Mouse (Mus musculus): ENCODE data around the gene Lrrk2. TPM values are rescaled to one million over a fixed set of nuclear protein-coding genes. Genes with fewer than 3 reads are reported as not detected.
A peak's percentile ranks its signal among the peaks of the same experiment; 100 is the strongest.

The Lrrk2 gene
- polyA plus RNA-seq, 1 experiment from 2014 or later: 3.8 TPM

DNA sequence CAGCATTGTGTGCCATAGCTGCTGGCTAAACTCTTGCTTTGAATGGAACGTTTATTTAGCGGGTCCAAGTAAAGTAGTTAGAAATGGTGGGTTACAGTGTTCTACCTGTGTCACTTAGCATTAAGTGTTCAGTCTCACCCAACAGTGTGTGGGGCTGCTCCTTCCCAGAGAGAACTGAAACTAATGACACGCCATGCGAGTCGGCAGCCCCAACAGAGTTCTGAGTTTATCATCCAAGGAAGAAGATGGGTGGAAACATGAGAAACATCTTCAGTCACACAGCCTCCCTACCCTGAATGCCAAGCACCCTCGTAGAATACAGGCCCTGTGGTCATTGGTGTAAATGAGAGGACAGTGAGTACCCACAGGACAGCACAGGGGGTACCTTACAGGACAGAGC lies 14.7 kb upstream of the Lrrk2 start:
- no peaks in the 10 kb centered on the region for H3K4me1 ChIP-seq
- WGBS: 81% methylated on average over 6 of the region's 6 CpGs
- no peak overlapping the region for H3K27ac ChIP-seq
- no peaks in the 10 kb centered on the region for H3K36me3 ChIP-seq
- H3K9me3 ChIP-seq: no peaks in the 10 kb centered on the region
- no peaks in the 10 kb centered on the region for H3K27me3 ChIP-seq (replicated peaks)
- no peak for ATAC-seq (ENCODE audit: insufficient read depth, low FRiP score, low read depth)
- H3K4me3 ChIP-seq (replicated peaks): no peak overlapping the region
- no peak overlapping the region for H3K9ac ChIP-seq
- no peak overlapping the region for H3K4me2 ChIP-seq

DNA sequence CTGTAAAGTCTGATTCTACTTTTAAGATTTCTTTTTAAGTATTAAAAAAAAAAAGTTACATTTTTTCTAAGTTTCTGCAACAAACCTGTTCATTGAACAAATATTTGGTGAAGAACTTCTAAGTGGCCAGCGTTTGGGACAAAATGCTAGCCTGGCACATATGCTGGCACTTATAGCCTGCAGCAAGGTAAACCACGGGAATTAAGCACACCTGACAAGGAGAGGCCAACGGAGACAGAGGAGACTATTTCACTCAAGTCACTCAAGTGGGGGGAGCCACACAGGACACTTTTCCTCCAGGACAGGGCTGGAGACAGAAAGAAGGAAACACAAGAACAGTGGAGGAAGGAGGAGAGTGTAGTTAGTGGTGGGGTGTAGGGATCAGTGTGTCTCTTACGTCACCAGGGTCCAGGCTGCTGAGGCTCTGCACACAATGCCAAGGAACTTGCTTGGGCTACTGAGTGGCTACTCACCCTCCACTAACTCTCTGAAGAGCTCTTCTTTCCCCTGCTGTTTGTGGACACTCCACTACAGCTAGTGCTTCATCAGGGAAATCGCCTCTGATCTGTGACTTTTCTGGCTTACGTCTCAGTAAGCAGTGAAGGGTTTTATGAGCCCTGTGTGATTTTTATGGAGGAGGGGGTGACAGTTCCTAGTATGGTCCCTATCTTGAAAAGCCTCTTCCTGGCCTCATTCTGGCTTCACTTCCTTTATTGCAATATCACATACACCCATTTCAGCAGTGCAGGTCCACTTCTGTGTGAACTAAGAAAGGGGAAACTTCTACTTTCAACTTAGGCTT lies 12.5 kb upstream of the Lrrk2 start:
- 76% methylated on average over 6 of the region's 6 CpGs for WGBS
- Histone ChIP-seq H3K9ac (no peak overlapping the region), H3K27me3 (replicated peaks) (no peaks in the 10 kb centered on the region), H3K27ac (no peak overlapping the region), H3K4me2 (no peak overlapping the region), H3K4me1 (no peaks in the 10 kb centered on the region), H3K9me3 (no peaks in the 10 kb centered on the region), H3K36me3 (no peaks in the 10 kb centered on the region), H3K4me3 (replicated peaks) (no peak overlapping the region)
- ATAC-seq (ENCODE audit: insufficient read depth, low FRiP score, low read depth): no peak

DNA sequence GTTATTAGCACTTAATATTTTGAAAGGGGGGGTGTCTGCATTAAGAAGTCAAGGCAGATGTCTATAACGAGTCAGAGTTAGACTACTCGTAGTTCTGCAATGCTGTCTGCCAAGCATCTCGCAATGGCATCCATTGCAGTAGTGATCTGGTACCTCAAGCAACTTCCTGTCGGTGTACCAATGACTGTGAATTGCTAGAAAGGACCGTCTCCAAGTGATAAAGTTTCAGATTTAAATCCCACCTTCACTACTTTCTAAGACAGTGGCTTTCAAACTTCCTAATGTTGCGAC lies 12.0 kb upstream of the Lrrk2 start:
- H3K9ac ChIP-seq: no peak overlapping the region
- 84% methylated on average over 6 of the region's 6 CpGs for WGBS
- H3K9me3 ChIP-seq: no peaks in the 10 kb centered on the region
- H3K4me3 ChIP-seq (replicated peaks): no peak overlapping the region
- no peaks in the 10 kb centered on the region for H3K27me3 ChIP-seq (replicated peaks)
- H3K27ac ChIP-seq: no peak overlapping the region
- H3K4me2 ChIP-seq: no peak overlapping the region
- no peak for ATAC-seq (ENCODE audit: insufficient read depth, low FRiP score, low read depth)
- no peaks in the 10 kb centered on the region for H3K4me1 ChIP-seq
- no peaks in the 10 kb centered on the region for H3K36me3 ChIP-seq

DNA sequence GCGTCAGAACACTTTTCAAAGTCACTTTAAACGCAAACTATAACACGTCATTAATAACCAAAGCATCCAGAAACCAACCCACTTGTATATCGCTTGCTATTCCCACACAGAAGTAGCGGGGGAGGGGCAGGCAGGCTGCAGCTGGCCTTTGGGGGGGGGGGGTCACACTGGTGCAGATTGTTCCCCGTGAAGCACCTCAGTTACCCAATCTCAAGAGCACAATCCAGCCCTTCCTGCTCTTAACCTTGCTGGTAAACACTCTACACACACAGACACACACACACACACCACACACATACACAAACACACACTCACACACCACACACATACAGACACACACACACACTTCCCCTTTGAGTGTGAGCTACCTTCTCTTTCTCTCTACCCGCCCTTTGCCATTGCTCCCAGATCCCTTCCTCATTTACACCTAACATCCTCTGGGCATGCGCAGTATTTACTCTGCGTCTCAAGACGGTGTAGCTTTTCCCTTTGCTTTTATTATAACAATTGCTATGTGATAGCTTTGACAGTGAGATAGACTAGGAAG lies 8.3 kb upstream of the Lrrk2 start:
- no peak overlapping the region for H3K27ac ChIP-seq
- H3K27me3 ChIP-seq (replicated peaks): no peaks in the 10 kb centered on the region
- H3K9ac ChIP-seq: no peak overlapping the region
- H3K4me3 ChIP-seq (replicated peaks): no peak overlapping the region
- no peaks in the 10 kb centered on the region for H3K36me3 ChIP-seq
- ATAC-seq (ENCODE audit: insufficient read depth, low FRiP score, low read depth): no peak
- no peaks in the 10 kb centered on the region for H3K4me1 ChIP-seq
- WGBS: 66% methylated on average over 10 of the region's 10 CpGs
- H3K9me3 ChIP-seq: no peaks in the 10 kb centered on the region
- no peak overlapping the region for H3K4me2 ChIP-seq

DNA sequence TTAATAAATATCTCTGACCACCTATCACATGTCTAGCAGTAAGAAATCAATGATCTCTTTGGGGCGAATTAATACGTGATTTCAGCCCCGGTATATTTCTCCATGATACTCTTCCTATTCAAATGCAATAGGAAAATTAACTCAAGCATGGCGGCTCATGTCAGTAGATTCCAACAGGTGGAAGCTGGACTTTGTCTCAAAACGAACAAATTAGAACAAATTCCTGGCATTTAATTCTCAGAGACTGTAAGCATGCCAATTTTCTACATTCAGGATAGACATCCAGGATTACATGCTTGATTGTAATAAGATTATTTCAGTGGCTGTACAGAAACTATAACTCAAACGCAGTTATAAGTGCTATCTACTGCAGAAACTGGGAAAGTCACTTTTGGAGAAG lies 7.4 kb upstream of the Lrrk2 start:
- Histone ChIP-seq H3K36me3 (no peaks in the 10 kb centered on the region), H3K9ac (no peak overlapping the region), H3K27ac (no peak overlapping the region), H3K4me2 (no peak overlapping the region), H3K4me1 (no peaks in the 10 kb centered on the region), H3K27me3 (replicated peaks) (no peaks in the 10 kb centered on the region), H3K4me3 (replicated peaks) (no peak overlapping the region), H3K9me3 (no peaks in the 10 kb centered on the region)
- WGBS: 84% methylated on average over 6 of the region's 6 CpGs
- ATAC-seq (ENCODE audit: insufficient read depth, low FRiP score, low read depth): no peak

DNA sequence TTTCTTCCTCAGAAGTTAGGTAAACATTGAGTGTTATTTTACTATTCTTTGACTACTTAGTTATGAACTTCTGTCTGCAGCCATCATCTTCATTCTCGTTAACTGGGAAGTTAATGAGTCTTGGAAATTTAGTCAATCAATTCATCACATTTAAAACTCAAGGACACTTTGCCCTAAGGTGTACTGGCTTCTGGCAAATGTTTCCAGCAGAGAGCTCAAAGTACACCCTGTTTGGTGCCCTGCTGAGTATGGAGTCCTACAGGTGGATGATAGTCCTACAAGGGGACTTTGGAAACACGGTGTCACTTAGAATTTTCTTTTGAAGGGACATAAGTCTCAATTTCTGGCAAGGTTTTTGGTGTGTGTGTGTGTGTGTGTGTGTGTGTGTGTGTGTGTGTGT lies 1.8 kb upstream of the Lrrk2 start:
- no peak for ATAC-seq (ENCODE audit: insufficient read depth, low FRiP score, low read depth)
- no peak overlapping the region for H3K9ac ChIP-seq
- no peak overlapping the region for H3K4me3 ChIP-seq (replicated peaks)
- no peak overlapping the region for H3K4me2 ChIP-seq
- no peaks in the 10 kb centered on the region for H3K4me1 ChIP-seq
- WGBS: 78% methylated on average over 2 of the region's 2 CpGs
- no peak overlapping the region for H3K27ac ChIP-seq
- H3K27me3 ChIP-seq (replicated peaks): no peaks in the 10 kb centered on the region
- H3K9me3 ChIP-seq: no peaks in the 10 kb centered on the region
- H3K36me3 ChIP-seq: no peaks in the 10 kb centered on the region

DNA sequence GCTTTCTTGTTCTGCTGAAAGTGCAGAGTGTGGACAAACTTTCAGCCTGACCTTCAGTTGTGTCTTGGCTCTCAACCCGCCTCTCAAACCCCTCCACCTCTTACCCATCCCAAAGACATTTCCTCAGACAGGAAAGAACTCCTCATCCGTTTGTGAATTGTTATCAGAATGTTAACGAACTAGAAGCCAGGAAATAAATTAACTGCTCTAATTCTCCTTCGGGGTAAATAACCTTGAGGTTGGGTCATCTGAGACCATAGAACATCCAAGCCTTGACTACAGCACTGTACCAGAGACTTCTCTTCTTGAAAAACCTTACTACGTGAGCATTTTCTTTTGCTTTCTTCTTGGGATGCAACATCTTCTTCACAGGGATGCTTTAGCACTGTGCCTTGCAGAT lies 988 bp upstream of the Lrrk2 start:
- Histone ChIP-seq H3K9me3 (no peaks in the 10 kb centered on the region), H3K9ac (no peak overlapping the region), H3K4me3 (replicated peaks) (no peak overlapping the region), H3K27ac (no peak overlapping the region), H3K27me3 (replicated peaks) (no peaks in the 10 kb centered on the region), H3K4me1 (no peaks in the 10 kb centered on the region), H3K36me3 (no peaks in the 10 kb centered on the region), H3K4me2 (no peak overlapping the region)
- ATAC-seq (ENCODE audit: insufficient read depth, low FRiP score, low read depth): no peak
- 76% methylated on average over 5 of the region's 5 CpGs for WGBS

DNA sequence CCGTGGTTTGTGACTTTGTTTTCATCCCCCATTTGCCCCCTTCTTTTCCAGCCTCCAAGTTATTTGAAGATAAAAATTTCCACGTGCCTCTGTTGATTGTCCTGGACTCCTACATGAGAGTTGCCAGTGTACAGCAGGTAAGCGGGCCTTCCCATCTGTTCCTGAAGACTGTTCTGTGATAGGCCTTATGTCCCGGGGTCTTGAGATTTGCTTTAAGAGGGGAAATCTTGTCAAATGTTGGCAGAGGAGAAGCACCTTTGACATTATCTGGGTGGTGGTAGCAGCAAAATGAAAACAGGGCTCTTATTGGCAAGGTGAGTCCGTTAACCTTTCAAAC lies 562 bp downstream of the Lrrk2 start:
- Histone ChIP-seq H3K4me2 (peak overlapping the region; percentile 59), H3K4me3 (replicated peaks) (peak overlapping the region; percentile 51), H3K36me3 (no peaks in the 10 kb centered on the region), H3K9me3 (no peaks in the 10 kb centered on the region), H3K4me1 (no peaks in the 10 kb centered on the region), H3K27me3 (replicated peaks) (no peaks in the 10 kb centered on the region), H3K27ac (peak overlapping the region; percentile 49; the same call in 1 of the 2 replicates), H3K9ac (0 out of 2 replicates have a peak overlapping the region, but pooled peaks have one; percentile 26)
- WGBS: 22% methylated on average over 5 of the region's 5 CpGs
- no peak for ATAC-seq (ENCODE audit: insufficient read depth, low FRiP score, low read depth)

DNA sequence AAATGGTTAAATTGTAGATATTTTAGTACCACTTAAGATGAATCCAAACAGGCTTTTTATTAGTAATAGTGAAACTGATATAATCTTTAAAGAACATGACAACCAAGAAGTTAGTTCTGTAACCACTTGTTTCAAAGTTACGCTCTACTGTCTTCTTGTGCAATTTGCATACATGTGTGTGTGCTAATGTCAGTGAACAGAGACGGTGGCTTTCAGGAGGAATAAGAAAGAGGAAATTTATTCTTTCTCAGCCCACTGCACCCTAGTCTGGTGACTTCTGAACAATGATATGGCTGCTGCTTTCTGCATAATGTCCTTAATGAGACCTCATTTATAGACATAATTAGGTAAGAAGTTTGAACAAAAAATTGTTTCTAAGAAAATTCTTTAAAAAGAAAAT lies 7.1 kb downstream of the Lrrk2 start:
- no peak overlapping the region for H3K27ac ChIP-seq
- H3K4me2 ChIP-seq: no peak overlapping the region
- H3K4me3 ChIP-seq (replicated peaks): no peak overlapping the region
- WGBS: 84% methylated on average over 2 of the region's 2 CpGs
- no peaks in the 10 kb centered on the region for H3K4me1 ChIP-seq
- no peak for ATAC-seq (ENCODE audit: insufficient read depth, low FRiP score, low read depth)
- H3K9me3 ChIP-seq: no peaks in the 10 kb centered on the region
- H3K9ac ChIP-seq: no peak overlapping the region
- H3K27me3 ChIP-seq (replicated peaks): no peaks in the 10 kb centered on the region
- H3K36me3 ChIP-seq: no peaks in the 10 kb centered on the region

DNA sequence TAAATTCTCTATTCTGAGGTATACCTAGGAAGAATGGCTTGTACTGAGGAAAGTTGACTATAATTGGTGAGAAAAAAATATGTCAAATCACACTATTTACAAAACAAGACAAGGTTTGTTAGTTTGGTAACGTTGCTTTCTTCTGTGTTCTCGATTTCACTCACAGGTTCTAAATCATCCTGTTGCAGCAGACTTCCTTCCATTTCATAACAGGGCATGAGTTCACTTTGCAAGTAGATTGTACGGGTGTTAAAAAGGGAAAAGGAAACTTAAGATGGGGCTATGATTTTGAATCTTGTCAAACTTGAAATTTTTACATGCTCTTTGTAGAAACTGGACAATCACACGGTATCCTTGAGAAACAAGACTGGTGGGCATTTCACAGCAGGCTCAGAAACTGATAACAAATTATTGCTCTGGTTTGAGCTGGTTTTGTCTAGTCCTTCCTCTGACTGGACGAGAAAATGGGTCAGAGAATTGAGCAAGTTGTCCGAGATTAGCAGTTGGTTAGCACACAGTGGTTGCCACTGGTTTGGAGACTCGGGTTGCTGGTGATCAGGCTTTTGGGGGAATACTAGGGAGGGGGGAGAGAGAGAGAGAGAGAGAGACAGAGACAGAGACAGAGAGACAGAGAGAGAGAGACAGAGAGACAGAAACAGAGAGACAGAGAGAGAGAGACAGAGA lies 13.0 kb downstream of the Lrrk2 start:
- no peak overlapping the region for H3K27ac ChIP-seq
- WGBS: 76% methylated on average over 7 of the region's 7 CpGs
- H3K27me3 ChIP-seq (replicated peaks): no peaks in the 10 kb centered on the region
- H3K4me3 ChIP-seq (replicated peaks): no peak overlapping the region
- no peaks in the 10 kb centered on the region for H3K4me1 ChIP-seq
- H3K36me3 ChIP-seq: no peaks in the 10 kb centered on the region
- no peak overlapping the region for H3K9ac ChIP-seq
- no peak for ATAC-seq (ENCODE audit: insufficient read depth, low FRiP score, low read depth)
- H3K9me3 ChIP-seq: no peaks in the 10 kb centered on the region
- no peak overlapping the region for H3K4me2 ChIP-seq

DNA sequence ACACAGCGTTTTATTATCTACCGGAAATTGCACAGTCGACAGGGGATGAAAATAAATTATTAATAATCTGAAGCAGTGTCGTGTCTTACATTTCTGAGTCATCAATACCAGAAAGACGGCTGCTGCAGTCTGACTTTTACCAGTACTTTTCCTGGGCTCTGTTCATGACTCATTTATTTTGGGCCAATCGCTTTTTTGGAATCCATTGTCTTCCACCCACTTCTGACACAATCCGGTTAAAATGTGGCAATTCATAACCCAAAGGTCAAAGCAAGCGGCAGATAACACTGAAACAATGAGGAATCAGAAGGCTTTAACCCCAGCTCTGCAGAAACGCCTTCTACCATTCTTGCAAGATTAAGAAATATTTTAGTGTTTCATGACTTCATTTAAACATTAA lies 17.7 kb downstream of the Lrrk2 start:
- Histone ChIP-seq H3K27ac (no peak overlapping the region), H3K9ac (no peak overlapping the region), H3K4me3 (replicated peaks) (no peak overlapping the region), H3K4me1 (no peaks in the 10 kb centered on the region), H3K27me3 (replicated peaks) (no peaks in the 10 kb centered on the region), H3K9me3 (no peaks in the 10 kb centered on the region), H3K36me3 (0 out of 2 replicates have a peak, but pooled peaks cover 2% of the 10 kb centered on the region), H3K4me2 (no peak overlapping the region)
- 75% methylated on average over 9 of the region's 9 CpGs for WGBS
- ATAC-seq (ENCODE audit: insufficient read depth, low FRiP score, low read depth): no peak

DNA sequence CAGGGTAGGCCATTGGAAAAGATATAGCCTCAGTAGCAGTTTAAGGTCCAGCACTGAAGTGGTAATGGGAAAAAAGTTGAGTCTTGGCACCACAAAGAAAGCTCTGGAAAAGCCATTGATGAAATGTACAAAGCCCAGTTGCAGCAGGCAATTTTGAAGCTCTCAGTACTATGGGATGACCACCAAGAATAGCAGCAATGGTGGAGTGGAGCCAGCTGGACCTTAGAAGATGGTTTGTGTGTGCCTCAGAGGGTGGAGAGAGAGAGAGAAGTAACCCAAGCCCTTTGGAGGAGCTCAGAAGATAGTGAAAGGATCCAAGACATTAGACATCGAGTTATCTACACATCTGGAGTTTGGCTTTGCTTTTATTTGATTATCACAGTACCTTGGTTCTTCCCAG lies 20.1 kb downstream of the Lrrk2 start:
- no peak overlapping the region for H3K27ac ChIP-seq
- no peaks in the 10 kb centered on the region for H3K9me3 ChIP-seq
- WGBS: 77% methylated on average over 1 of the region's 1 CpGs

More for the DNA sequence above, 20.1 kb downstream of the Lrrk2 start:
- no peak for ATAC-seq (ENCODE audit: insufficient read depth, low FRiP score, low read depth)
- H3K27me3 ChIP-seq (replicated peaks): no peaks in the 10 kb centered on the region
- H3K4me3 ChIP-seq (replicated peaks): no peak overlapping the region
- no peaks in the 10 kb centered on the region for H3K4me1 ChIP-seq
- H3K4me2 ChIP-seq: no peak overlapping the region
- 0 out of 2 replicates have a peak, but pooled peaks cover 2% of the 10 kb centered on the region for H3K36me3 ChIP-seq
- H3K9ac ChIP-seq: no peak overlapping the region
